Mouse (Mus musculus): ENCODE results near the gene Metap2.

- TF ChIP-seq POLR2A (IDR thresholded peaks at IDR 0.05; ENCODE audit: borderline replicate concordance, low read depth, low read length) = no peak
- TF ChIP-seq CTCF (IDR thresholded peaks at IDR 0.05; ENCODE audit: low read depth, low read length) = no peak
These were observed 27.8 kb upstream of the Metap2 start for GRCm38 (mm10) chr10:93924666-93925065.
